Mouse (Mus musculus): Measurements from ENCODE around the gene Nelfe.
"Not testable (repeated sequence)": the region's sequence is repeated elsewhere in the genome, so short reads cannot be mapped to it uniquely, and the experiment has no call there.

Gene Nelfe

DNA sequence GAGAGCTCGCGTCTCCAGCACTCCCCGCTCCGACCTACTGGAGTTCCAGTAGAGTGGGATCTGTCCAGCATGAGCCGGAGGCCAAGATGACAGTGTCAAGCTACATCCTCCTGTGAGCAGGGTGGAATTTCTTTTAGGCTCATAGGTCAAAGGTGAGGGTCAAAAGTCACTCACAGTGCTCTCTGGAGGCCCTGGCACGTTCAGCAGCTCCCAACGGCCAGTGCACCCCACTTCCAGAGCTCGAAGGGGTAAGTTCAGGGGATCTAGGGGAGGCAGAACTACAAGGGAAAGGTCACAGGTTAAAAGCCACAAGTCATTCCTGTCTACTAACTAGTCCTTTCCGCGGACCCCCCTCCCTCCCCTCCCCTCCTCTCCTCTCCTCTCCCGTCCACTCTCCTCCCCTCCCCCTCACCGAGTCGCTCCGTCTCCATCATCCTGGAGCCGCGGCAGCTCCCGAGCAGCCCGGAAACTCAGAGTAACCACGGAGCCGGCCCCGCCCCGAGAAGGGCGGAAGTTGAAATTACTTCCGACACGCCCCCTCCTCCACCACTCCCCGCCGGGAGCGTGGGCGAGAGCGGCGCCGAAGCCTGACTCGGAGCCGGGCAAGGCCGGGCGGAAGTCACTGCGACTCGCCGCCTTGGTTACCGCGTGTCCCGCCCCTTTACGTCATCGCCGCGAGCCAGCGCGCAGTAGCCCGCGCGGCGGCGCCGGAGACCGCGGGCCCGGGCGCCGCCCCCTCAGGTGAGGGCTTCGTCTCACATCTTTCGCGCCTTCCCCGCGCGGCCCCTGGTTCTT lies at the start of gene Nelfe, which contains the start of gene Skiv2l:
Gene Nelfe, plus strand, starts transcription at position 670 of the 795 bp plus-strand sequence.
Gene Skiv2l, minus strand, starts transcription at position 489 of the 795 bp plus-strand sequence.
- in situ Hi-C loops (cut with MboI; ENCODE audit: low pct_unique_long_range_greater_than_20kb in 1 of 2, low sequenced_read_pairs in 2 of 2, unreplicated experiment in 1 of 2), result no loop called here

DNA sequence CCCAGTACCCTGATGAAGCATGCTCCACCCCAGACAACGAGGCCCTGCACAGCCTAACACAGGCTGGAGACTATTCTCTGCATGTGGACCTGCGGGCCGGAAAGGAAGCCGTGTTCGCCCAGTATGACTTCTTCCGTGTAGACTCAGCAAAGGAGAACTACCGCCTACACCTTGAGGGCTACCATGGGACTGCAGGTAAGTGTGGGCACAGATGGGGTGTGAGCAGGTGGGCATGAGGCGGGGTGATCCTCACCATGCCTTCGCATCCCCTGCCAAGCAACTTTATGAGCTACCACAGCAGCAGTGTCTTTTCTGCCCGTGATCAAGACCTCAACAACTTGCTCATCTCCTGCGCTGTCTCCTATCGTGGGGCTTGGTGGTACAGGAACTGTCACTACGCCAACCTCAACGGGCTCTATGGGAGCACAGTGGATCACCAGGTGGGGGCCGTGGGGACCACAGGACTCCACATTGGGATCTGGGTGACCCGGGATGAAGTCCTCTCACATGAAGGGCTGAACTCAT lies 49.3 kb upstream of the Nelfe start:
- in situ Hi-C loops (cut with MboI; ENCODE audit: low pct_unique_long_range_greater_than_20kb in 1 of 2, low sequenced_read_pairs in 2 of 2, unreplicated experiment in 1 of 2), result not testable (repeated sequence)

DNA sequence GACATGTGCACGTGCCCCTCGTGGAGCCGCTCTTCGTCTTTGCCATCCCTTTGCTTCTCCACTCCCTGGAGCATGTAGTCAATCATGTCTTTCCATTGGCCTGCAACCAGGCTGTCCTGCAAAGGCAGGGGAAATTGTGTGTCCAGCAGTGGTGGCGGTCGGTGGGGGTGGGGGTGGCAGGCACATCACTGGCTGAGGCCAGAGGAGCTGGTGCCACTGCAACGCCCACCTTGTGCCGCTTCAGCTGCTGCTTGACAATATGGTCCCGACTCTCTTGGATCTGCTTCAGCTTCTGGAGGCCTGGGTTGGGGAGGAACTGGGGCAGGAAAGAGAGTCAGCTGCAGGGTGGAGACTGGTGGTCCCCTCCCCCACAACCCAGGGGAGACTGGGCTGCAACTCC lies 47.4 kb upstream of the Nelfe start:
- in situ Hi-C loops (cut with MboI; ENCODE audit: low pct_unique_long_range_greater_than_20kb in 1 of 2, low sequenced_read_pairs in 2 of 2, unreplicated experiment in 1 of 2), result not testable (repeated sequence)

DNA sequence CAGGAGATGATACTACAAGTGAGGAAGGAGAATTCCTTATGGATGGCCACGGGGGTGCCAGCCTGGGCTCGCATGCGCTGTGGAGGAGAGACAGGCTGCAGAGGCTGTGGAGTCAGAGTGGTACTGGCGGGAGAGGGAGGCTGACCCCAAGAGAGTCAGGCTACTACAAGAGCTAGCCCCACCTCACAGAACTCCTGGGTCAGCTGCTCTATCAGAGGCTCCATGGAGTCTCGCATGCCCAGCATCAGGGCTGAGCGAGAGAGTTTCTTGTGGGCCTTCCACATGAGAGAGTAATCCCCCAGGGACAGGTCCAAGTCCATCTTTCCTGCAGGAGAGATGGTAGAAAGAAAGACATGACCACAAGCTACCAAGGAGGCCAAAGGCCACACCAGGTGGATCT lies 46.8 kb upstream of the Nelfe start:
- in situ Hi-C loops (cut with MboI; ENCODE audit: low pct_unique_long_range_greater_than_20kb in 1 of 2, low sequenced_read_pairs in 2 of 2, unreplicated experiment in 1 of 2), result not testable (repeated sequence)

DNA sequence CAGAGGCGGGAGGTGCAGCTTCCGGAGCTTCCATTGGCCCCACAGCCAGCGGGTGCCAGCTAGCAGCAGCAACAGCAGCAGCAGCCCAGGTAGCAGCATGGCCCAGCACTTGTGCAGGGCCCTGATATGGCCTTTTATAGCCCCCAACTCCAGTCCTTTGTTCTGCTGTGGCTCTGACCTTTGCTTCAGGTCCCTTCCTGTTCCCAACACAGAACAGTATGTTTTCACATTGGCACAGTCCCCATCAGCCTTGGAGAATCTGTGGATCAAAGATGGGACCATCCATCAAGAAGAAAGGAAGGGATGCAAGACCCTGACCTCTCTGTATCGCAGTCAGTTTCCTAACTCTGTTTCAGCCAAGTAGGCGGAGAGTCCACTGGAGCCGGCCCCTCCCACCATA lies 45.9 kb upstream of the Nelfe start, which contains the start of gene Cyp21a1:
Gene Cyp21a1, minus strand, starts transcription at position 261 of the 400 bp plus-strand sequence.
- in situ Hi-C loops (cut with MboI; ENCODE audit: low pct_unique_long_range_greater_than_20kb in 1 of 2, low sequenced_read_pairs in 2 of 2, unreplicated experiment in 1 of 2), result not testable (repeated sequence)

DNA sequence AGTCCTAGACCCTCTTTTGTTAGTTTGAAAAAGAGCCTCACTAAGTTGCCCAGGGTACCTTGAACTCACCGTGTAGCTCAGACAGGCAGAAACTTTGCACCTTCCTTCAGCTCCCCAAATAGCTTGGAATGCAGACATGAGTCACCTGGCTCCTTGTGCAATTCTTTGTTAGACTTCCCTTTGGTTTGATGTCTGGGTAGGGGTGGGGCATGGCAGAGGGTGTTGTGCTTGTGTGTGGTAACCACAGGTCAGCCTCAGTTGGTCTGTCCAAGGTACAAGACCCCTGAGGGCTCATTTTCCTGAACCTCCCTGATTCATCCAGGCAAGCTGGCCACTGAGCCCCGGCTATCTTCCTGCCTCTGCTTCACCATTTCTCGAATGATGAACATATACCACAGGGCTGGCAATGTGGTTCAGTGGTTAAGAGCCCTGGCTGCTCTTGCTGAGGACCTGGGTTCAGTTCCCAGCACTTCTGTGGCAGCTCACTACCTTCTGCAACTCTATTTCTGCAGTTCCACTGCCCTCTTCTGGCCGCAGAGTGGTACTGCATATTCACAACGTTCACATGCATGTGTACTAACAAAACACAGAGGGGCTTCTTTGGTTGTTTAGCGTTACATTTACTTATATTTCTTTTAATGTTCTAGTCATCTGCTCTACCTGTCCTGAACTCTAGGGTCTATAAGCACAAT lies 45.2 kb upstream of the Nelfe start:
- in situ Hi-C loops (cut with MboI; ENCODE audit: low pct_unique_long_range_greater_than_20kb in 1 of 2, low sequenced_read_pairs in 2 of 2, unreplicated experiment in 1 of 2), result no loop called here

DNA sequence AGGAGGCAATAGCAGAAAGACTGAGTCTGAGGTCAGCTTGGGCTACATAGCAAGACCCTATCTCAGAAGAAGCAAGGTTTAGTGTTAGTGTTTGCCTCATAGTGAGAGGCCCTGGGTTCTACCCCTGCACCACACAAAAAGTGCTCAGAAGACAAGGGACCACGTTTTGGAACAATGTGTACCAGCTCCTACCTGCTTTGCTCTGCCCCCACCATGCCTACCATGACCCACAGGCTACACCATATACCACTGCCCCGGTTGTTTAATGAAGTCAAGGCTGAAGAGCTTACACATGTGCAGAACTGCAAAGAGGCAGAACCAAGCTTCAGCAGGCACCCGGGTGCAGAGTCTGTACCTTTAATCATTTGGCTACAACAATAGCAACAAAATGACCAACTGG lies 43.0 kb upstream of the Nelfe start:
- in situ Hi-C loops (cut with MboI; ENCODE audit: low pct_unique_long_range_greater_than_20kb in 1 of 2, low sequenced_read_pairs in 2 of 2, unreplicated experiment in 1 of 2), result no loop called here

DNA sequence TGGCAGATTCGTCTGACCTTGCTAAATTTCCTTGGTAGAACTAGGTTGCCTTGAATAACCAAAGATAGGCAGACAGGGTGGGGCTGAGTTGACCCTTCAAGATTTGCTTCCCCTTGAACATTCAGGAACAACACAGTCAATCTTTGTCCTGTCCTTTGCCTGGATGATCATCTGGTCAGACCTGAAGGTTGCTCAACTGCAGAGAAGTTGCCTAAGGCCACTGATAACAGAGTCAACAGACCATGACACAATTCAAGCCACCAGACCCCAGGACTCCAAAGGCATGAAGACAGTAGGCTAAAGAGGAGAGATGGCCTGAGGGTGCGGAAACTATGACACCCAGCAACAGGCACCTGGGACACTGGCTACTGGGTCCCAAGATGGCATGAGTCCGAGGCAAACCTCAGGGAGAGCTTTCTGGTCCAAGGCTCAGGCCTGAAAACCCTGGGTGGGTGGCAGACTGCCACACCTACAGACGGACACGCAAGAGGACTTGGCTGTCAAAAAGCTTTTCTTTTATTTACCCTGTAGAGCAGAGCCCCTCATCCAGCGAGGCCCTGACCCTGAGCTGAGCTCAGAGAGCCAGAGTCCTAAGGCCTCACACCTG lies 41.5 kb upstream of the Nelfe start:
- in situ Hi-C loops (cut with MboI; ENCODE audit: low pct_unique_long_range_greater_than_20kb in 1 of 2, low sequenced_read_pairs in 2 of 2, unreplicated experiment in 1 of 2), result no loop called here

DNA sequence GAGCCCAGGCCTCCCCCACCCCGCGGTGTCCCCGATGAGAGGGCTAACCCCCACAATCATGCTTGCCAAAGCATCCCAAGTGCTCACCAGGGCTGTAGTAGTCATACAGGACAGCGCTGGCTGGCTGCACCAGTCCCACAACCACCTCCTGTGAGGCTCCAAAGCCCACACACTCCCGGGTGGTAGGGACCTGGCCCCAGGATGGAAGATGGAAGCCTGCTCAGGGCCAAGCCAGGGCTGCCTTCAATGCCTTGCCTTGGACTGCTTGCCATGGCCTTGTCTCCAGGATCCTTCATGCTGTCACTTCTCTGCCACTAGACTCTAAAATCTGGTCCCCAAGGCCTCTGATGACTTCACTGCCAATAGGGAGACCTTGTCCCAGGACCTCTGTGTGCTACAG lies 39.8 kb upstream of the Nelfe start:
- in situ Hi-C loops (cut with MboI; ENCODE audit: low pct_unique_long_range_greater_than_20kb in 1 of 2, low sequenced_read_pairs in 2 of 2, unreplicated experiment in 1 of 2), result not testable (repeated sequence)

DNA sequence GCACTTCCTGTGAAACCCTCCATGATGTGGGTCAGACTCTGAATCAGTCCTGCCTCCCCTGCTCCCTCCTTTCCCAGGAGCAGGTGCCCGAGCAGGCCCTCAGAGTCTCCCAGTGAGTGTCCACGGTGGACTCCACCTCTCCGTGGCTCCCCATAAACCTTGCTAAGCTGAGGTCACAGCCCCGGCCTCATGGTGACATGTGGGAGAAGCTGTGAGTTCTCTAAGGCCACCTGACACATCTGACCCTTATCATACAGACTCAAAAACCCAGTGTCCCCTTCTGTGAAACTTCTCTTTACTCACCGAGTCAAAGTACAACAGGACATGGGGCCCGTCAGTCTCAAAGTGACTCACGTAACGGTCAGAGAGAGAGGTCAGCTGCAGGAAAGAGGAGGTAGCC lies 39.4 kb upstream of the Nelfe start:
- in situ Hi-C loops (cut with MboI; ENCODE audit: low pct_unique_long_range_greater_than_20kb in 1 of 2, low sequenced_read_pairs in 2 of 2, unreplicated experiment in 1 of 2), result not testable (repeated sequence)

DNA sequence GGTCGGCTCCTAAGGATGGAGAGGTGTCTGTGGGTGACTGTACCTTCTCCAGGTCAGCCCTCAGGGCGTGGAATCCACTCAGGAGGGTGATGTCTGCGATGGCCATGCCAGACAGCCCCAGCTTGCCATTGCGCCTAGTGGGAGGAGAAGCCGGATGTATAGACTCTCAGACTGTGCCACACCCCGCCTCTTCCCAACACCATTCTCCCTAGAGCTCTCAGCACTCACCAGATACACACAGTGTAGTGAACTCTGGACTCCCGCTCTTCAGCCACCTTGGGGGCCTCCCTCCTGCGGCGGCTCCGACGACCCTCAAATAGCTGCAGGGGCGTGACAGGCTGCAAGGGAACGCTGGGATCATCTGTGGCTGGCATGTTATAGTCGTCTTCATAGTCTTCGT lies 38.9 kb upstream of the Nelfe start:
- in situ Hi-C loops (cut with MboI; ENCODE audit: low pct_unique_long_range_greater_than_20kb in 1 of 2, low sequenced_read_pairs in 2 of 2, unreplicated experiment in 1 of 2), result no loop called here

DNA sequence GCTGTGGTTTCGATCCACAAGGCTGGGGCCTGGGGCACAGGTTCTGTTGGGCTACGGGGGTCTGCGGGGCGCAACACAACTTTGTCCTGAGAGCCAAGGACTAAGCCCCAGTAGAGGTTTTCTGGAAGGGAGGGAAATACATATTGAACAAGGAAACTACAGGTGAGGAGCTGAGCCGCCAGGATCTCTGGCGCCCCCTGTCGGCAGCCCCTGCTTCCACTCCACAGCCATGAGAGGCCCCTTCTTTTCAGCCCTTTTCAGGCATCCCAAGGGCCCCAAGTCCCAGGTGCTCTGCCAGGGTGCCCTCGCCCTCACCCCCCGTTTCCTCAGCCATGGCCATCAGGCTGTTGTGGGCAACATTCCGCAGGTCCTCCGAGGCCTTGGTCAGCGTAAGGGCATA lies 36.4 kb upstream of the Nelfe start:
- in situ Hi-C loops (cut with MboI; ENCODE audit: low pct_unique_long_range_greater_than_20kb in 1 of 2, low sequenced_read_pairs in 2 of 2, unreplicated experiment in 1 of 2), result not testable (repeated sequence)

DNA sequence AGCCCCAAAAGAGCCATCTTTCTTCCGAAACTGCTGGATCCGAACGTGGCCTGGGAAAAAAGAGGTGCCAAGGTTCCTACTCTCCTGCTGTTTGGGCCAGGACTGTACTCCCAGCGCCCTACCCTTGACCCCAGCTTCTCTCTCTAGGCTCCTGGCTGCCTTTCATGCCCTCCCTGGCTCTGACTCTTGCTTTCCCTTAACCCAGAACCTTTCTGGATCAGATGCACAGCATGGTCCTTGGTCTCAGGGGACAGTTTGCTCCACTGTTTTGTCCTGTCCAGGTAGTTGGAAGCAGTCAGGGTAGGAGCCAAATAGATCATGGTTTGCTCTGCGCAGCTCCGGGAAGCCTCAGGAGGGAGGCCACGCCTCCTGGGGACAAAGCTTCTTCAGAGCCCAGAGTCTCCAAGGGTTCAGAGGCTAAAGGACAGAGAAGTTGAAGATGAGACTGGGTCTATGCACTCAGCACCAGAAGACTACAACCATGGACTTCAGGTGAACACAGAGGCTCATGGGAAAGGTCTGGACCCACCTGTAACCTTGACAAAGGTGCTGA lies 35.3 kb upstream of the Nelfe start:
- in situ Hi-C loops (cut with MboI; ENCODE audit: low pct_unique_long_range_greater_than_20kb in 1 of 2, low sequenced_read_pairs in 2 of 2, unreplicated experiment in 1 of 2), result no loop called here

DNA sequence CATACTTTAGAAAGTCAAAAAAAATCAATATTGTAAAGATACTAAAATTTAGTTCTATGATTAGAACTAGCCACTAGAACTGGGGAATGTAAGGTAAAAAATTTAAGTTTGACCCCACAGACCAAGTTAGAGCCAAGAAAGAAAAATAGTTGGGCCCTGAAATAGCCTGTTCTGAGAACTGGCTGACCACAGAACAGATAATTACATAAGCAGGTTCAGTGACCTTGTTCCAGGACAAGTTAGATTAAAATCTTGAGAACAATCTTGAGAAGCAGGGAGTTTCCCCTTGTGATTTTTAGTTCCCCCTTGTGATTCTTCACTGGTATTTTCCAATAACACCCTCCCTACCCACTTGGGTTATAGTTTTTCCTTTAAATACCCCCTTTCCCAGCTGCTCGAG lies 19.4 kb upstream of the Nelfe start:
- in situ Hi-C loops (cut with MboI; ENCODE audit: low pct_unique_long_range_greater_than_20kb in 1 of 2, low sequenced_read_pairs in 2 of 2, unreplicated experiment in 1 of 2), result not testable (repeated sequence)

DNA sequence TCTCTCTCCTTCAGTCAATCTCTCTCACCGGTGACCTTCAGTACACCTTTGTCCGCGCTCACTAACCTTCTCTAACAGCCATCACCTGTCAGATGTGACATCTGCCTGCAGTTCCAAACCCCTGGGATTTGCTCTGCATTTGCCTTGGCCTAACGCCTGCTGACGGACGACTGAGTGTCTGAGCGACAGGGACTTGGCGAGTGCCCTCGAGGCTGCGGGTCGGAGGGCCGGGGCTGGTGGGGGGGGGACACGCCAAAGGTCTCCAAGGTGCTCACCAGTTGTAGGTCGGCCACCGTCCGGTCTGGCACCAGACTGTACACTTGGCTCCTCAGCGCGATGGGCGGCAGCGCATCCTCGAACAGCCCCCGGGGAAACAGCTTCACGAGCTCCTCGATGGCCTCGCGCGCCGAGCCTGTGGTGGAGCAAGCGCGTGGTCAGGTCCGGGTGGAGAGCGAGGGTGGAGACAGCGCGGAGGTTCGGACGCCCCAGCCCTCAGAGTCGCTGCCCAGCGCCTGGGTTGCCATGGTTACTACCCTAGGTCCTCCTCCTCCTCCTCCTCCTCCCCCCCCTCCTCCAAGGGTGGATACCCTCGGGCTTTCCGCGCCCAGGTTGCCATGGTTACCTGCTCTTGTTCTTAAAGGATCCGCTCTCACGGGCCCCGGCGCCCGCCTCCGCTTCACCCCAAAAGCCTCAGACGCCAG lies 13.9 kb upstream of the Nelfe start:
- in situ Hi-C loops (cut with MboI; ENCODE audit: low pct_unique_long_range_greater_than_20kb in 1 of 2, low sequenced_read_pairs in 2 of 2, unreplicated experiment in 1 of 2), result no loop called here

DNA sequence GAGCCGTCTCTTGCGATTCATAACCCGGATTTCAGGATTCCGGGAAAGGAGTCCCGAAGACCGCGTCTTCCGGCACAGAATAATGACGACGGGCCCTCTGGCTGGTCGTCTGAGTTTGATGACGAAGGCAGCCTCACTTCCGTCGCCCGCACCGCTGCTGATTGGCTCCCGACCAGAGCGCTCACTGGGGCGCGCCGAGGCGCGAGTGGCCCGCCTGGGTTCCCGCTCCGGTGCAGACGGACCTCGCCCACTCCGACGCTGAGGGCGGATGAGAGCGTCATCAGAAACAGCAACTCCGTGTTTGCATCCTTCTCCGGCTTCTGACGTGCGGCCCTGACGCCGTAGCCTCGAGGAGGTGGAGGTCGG lies 13.4 kb upstream of the Nelfe start, which contains the start of the genes Stk19 and Dxo:
Gene Stk19, minus strand, starts transcription at position 90 of the 366 bp plus-strand sequence.
Gene Dxo, plus strand, starts transcription at position 164 of the 366 bp plus-strand sequence.
- in situ Hi-C loops (cut with MboI; ENCODE audit: low pct_unique_long_range_greater_than_20kb in 1 of 2, low sequenced_read_pairs in 2 of 2, unreplicated experiment in 1 of 2), result no loop called here

DNA sequence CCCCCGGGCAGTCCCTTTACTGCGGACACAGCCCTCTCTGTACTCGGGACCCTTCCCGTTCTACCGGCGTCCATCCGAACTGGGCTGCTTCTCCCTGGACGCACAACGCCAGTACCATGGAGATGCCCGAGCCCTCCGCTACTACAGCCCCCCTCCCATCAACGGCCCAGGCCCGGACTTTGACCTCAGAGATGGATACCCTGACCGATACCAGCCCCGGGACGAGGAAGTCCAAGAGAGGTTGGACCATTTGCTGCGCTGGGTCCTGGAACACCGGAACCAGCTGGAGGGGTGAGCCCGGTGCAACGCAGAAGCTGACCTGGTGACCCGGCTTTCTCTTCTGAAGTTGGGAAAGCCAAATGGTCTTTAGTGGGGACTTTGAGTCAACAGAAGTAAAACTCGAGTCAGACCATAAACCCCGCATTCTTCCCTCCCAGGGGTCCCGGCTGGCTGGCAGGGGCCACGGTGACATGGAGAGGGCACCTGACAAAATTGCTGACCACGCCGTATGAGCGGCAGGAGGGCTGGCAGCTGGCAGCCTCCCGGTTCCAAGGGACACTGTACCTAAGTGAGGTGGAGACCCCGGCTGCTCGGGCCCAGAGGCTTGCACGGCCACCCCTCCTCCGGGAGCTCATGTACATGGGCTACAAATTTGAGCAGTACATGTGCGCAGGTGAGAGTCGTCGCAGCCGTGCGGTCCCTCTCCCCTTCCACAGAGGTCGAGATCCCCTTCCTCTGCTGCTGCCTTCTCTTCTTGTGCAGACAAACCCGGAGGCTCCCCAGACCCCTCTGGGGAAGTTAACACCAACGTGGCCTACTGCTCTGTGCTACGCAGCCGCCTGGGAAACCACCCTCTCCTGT lies 12.5 kb upstream of the Nelfe start:
- in situ Hi-C loops (cut with MboI; ENCODE audit: low pct_unique_long_range_greater_than_20kb in 1 of 2, low sequenced_read_pairs in 2 of 2, unreplicated experiment in 1 of 2), result no loop called here

All from mouse embryonic stem cell (cell line).